ENCODE assay signal across 11 mouse cellular contexts in the genomic region with DNA sequence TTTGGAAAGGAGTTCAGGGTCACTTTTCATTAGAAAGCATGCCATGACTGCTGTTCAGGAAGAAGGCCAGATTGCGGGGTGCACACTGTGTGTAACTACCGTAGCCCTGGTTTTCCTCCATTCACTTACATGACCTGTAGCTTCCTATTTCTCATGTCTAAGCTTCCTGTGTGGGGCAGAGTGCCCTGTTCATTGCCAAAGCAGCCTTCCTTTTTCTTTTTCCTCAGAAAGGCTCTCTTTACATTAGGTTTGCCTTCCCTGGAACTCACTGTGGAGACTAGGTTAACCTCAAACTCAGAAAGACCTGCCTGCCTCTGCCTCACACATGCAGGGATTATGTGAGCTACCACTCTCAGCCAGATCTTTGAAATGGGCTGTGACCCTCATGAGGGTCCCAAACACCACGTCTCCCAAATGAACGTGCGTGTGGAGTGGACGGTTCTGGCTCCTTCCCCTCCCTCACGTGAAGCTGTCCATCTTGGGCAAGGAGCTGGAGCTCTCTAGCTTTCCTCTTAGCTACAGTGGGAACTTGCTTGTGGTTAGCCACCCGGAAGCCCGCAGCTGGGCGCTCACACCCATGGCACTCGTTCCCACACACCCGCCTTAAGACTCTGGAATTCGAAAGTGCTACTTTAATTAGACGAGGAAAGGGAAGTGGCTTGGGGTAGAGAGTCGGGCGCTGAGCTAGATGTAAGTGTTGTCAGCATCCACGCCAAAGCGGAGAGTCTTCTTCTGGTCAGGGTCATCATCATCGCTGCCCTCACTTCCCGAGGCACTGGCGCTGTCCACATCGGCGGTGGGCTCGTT. TPM values are rescaled to one million over a fixed set of nuclear protein-coding genes. Genes with fewer than 3 reads are reported as not detected.
DNase-seq lines count a peak whose midpoint lies in the region; ATAC-seq and TF ChIP-seq lines count a peak whose summit lies in the region.
"Had no signal": no experiment of that assay in that cellular context is flagged by ENCODE, and none has a peak within 500 bp of the region (broad histone marks: within the 10 kb centered on the region; RNA-seq: fewer than 3 reads in every experiment).

No protein-coding gene starts in this region.

- H3K4me1 ChIP-seq in heart, embryonic 16.5 days (ENCODE audit: control insufficient read depth, insufficient read depth, low read length), result peaks cover 12% of the 10 kb centered on the region
- no peaks in the 10 kb centered on the region for H3K4me1 ChIP-seq in lung, embryonic 14.5 days (ENCODE audit: insufficient read depth)
- H3K4me1 ChIP-seq in midbrain, embryonic 10.5 days, result peaks cover 19% of the 10 kb centered on the region

- H3K27me3 ChIP-seq in heart, embryonic 16.5 days (ENCODE audit: control insufficient read depth, insufficient read depth, low read length), result no peaks in the 10 kb centered on the region
- no peaks in the 10 kb centered on the region for H3K27me3 ChIP-seq in lung, embryonic 14.5 days (ENCODE audit: insufficient read depth, low read length)
- H3K27me3 ChIP-seq in midbrain, embryonic 10.5 days (ENCODE audit: low read depth, poor library complexity, severe bottlenecking), result no peaks in the 10 kb centered on the region
- H3K27me3 ChIP-seq: neural tube, embryonic 12.5 days; Patski had no signal

- H3K4me3 ChIP-seq in heart, embryonic 16.5 days (ENCODE audit: low read length), result peak overlapping the region; percentile 27
- no peak overlapping the region for H3K4me3 ChIP-seq in lung, embryonic 14.5 days (ENCODE audit: low read depth, low read length)
- H3K4me3 ChIP-seq in midbrain, embryonic 10.5 days, result no peak overlapping the region
- H3K4me3 ChIP-seq: hindbrain, embryonic 10.5 days; neural tube, embryonic 12.5 days had no signal

- no peak for TF ChIP-seq CTCF in lung, embryonic 14.5 days (IDR thresholded peaks at IDR 0.05; ENCODE audit: low read depth)

- DNase-seq in thymus, postnatal 0 days (ENCODE audit: low spot score), result peak; percentile 24
- no peak for DNase-seq in thymus, postnatal 36 days
- DNase-seq in lung, embryonic 14.5 days, result no peak
- DNase-seq in midbrain, embryonic 10.5 days (ENCODE audit: low spot score), result no peak
- no peak for DNase-seq in kidney, postnatal 36 days
- no peak for DNase-seq in adrenal gland, postnatal 14 days
- DNase-seq in gastrocnemius, postnatal 25 days, result no peak

- no peak overlapping the region; the same call in 1 of the 2 replicates for H3K9ac ChIP-seq in heart, embryonic 16.5 days (ENCODE audit: low read length)
- H3K9ac ChIP-seq in lung, embryonic 14.5 days, result no peak overlapping the region
- H3K9ac ChIP-seq: neural tube, embryonic 12.5 days had no signal

- ATAC-seq in heart, embryonic 16.5 days (replicated peaks; ENCODE audit: extremely low read depth, insufficient read depth, low FRiP score), result no peak
- no peak for ATAC-seq in lung, embryonic 14.5 days (ENCODE audit: insufficient read depth)
- ATAC-seq: Patski had no signal

- H3K36me3 ChIP-seq in heart, embryonic 16.5 days (ENCODE audit: control insufficient read depth, insufficient read depth), result peaks cover 5% of the 10 kb centered on the region; the same call in 1 of the 2 replicates
- peaks cover 8% of the 10 kb centered on the region; the same call in 1 of the 2 replicates for H3K36me3 ChIP-seq in lung, embryonic 14.5 days (ENCODE audit: insufficient read depth)
- peaks cover 11% of the 10 kb centered on the region for H3K36me3 ChIP-seq in midbrain, embryonic 10.5 days

- peak overlapping the region; percentile 53 for H3K4me2 ChIP-seq in heart, embryonic 16.5 days (ENCODE audit: low read depth, low read length)
- H3K4me2 ChIP-seq in lung, embryonic 14.5 days, result peak overlapping the region; percentile 31; the same call in 1 of the 2 replicates
- H3K4me2 ChIP-seq: neural tube, embryonic 12.5 days had no signal

- no peaks in the 10 kb centered on the region for H3K9me3 ChIP-seq in heart, embryonic 16.5 days (replicated peaks; ENCODE audit: control insufficient read depth, low read length)
- H3K9me3 ChIP-seq in lung, embryonic 14.5 days (ENCODE audit: low read depth, low read length), result no peaks in the 10 kb centered on the region
- H3K9me3 ChIP-seq in midbrain, embryonic 10.5 days (replicated peaks), result no peaks in the 10 kb centered on the region
- H3K9me3 ChIP-seq: hindbrain, embryonic 10.5 days; neural tube, embryonic 12.5 days had no signal

- 57% methylated on average over 24 of the region's 24 CpGs for WGBS in heart, embryonic 16.5 days
- 59% methylated on average over 24 of the region's 24 CpGs for WGBS in lung, embryonic 14.5 days
- WGBS in midbrain, embryonic 10.5 days, result 78% methylated on average over 24 of the region's 24 CpGs

- no peak overlapping the region for H3K27ac ChIP-seq in heart, embryonic 16.5 days (ENCODE audit: low read length)
- H3K27ac ChIP-seq in lung, embryonic 14.5 days (ENCODE audit: low read depth), result no peak overlapping the region
- H3K27ac ChIP-seq in midbrain, embryonic 10.5 days (replicated peaks), result no peak overlapping the region
- H3K27ac ChIP-seq: hindbrain, embryonic 10.5 days; neural tube, embryonic 12.5 days had no signal

RNA-seq across cellular contexts. Expression of gene Irf7, which starts 2.4 kb away (rescaled TPM):
- 46.6 and 46.7 TPM in 2 replicates for polyA plus RNA-seq in thymus, postnatal 0 days (2015; fragmentation: Nextera tagmentation; extraction: Ambion mirVana)
- 4.7 and 9.1 TPM in 2 replicates for polyA plus RNA-seq in heart, embryonic 16.5 days (2015; fragmentation: Nextera tagmentation; extraction: Ambion mirVana)
- polyA plus RNA-seq in lung, embryonic 14.5 days (2014; fragmentation: Nextera tagmentation; extraction: Ambion mirVana), result 1.0 and 1.9 TPM in 2 replicates
- 0.58 and 1.4 TPM in 2 replicates for polyA plus RNA-seq in midbrain, embryonic 10.5 days (2016; fragmentation: Nextera tagmentation; extraction: Ambion mirVana)
- 5.2 and 7.7 TPM in 2 replicates for total RNA-seq in adrenal gland, postnatal 14 days (2021)
- 1 to 10 TPM; 1.1 to 1.2 TPM for total RNA-seq in gastrocnemius, postnatal 25 days (2021)

RNA-seq across cellular contexts. Expression of gene Cdhr5, which starts 7.9 kb away (rescaled TPM):
- polyA plus RNA-seq in thymus, postnatal 0 days (2015; fragmentation: Nextera tagmentation; extraction: Ambion mirVana), result 0.42 and 0.73 TPM in 2 replicates
- 1.6 TPM in 1 of 2 replicates, not detected in the other for polyA plus RNA-seq in heart, embryonic 16.5 days (2015; fragmentation: Nextera tagmentation; extraction: Ambion mirVana)
- polyA plus RNA-seq in lung, embryonic 14.5 days (2014; fragmentation: Nextera tagmentation; extraction: Ambion mirVana), result not detected in 2 replicates
- polyA plus RNA-seq in midbrain, embryonic 10.5 days (2016; fragmentation: Nextera tagmentation; extraction: Ambion mirVana), result not detected in 2 replicates
- total RNA-seq in adrenal gland, postnatal 14 days (2021), result 8.0 and 10.6 TPM in 2 replicates
- under 1 TPM; 0.16 to 0.28 TPM for total RNA-seq in gastrocnemius, postnatal 25 days (2021)
- polyA plus RNA-seq: hindbrain, embryonic 10.5 days; neural tube, embryonic 12.5 days; Patski had no signal

RNA-seq across cellular contexts. Expression of gene Sct, which starts 10.3 kb away (rescaled TPM):
- 3.9 and 5.0 TPM in 2 replicates for polyA plus RNA-seq in thymus, postnatal 0 days (2015; fragmentation: Nextera tagmentation; extraction: Ambion mirVana)
- 2.1 and 2.8 TPM in 2 replicates for polyA plus RNA-seq in heart, embryonic 16.5 days (2015; fragmentation: Nextera tagmentation; extraction: Ambion mirVana)
- polyA plus RNA-seq in lung, embryonic 14.5 days (2014; fragmentation: Nextera tagmentation; extraction: Ambion mirVana), result 2.2 and 5.1 TPM in 2 replicates
- polyA plus RNA-seq in midbrain, embryonic 10.5 days (2016; fragmentation: Nextera tagmentation; extraction: Ambion mirVana), result 0.79 and 2.4 TPM in 2 replicates
- total RNA-seq in adrenal gland, postnatal 14 days (2021), result 2.3 and 3.2 TPM in 2 replicates
- total RNA-seq in gastrocnemius, postnatal 25 days (2021), result under 1 TPM in 1 of 2 experiments, not detected in 1; 0.56 TPM
- polyA plus RNA-seq: Patski had no signal

RNA-seq across cellular contexts. Expression of gene Drd4, which starts 23.1 kb away (rescaled TPM):
- 0.33 and 0.40 TPM in 2 replicates for polyA plus RNA-seq in thymus, postnatal 0 days (2015; fragmentation: Nextera tagmentation; extraction: Ambion mirVana)
- polyA plus RNA-seq in heart, embryonic 16.5 days (2015; fragmentation: Nextera tagmentation; extraction: Ambion mirVana), result 0.05 and 0.13 TPM in 2 replicates
- polyA plus RNA-seq in lung, embryonic 14.5 days (2014; fragmentation: Nextera tagmentation; extraction: Ambion mirVana), result 1.0 and 1.4 TPM in 2 replicates
- polyA plus RNA-seq in midbrain, embryonic 10.5 days (2016; fragmentation: Nextera tagmentation; extraction: Ambion mirVana), result 0.32 and 0.62 TPM in 2 replicates
- total RNA-seq in adrenal gland, postnatal 14 days (2021), result 1.1 and 2.3 TPM in 2 replicates
- under 1 TPM in 1 of 2 experiments, not detected in 1; 0.23 TPM for total RNA-seq in gastrocnemius, postnatal 25 days (2021)
- polyA plus RNA-seq: Patski had no signal

RNA-seq across cellular contexts. Expression of gene Phrf1, which starts 40.1 kb away (rescaled TPM):
- polyA plus RNA-seq in thymus, postnatal 0 days (2015; fragmentation: Nextera tagmentation; extraction: Ambion mirVana), result 63.0 and 67.4 TPM in 2 replicates
- 43.5 and 50.7 TPM in 2 replicates for polyA plus RNA-seq in heart, embryonic 16.5 days (2015; fragmentation: Nextera tagmentation; extraction: Ambion mirVana)
- polyA plus RNA-seq in lung, embryonic 14.5 days (2014; fragmentation: Nextera tagmentation; extraction: Ambion mirVana), result 80.7 and 85.4 TPM in 2 replicates
- polyA plus RNA-seq in midbrain, embryonic 10.5 days (2016; fragmentation: Nextera tagmentation; extraction: Ambion mirVana), result 114 and 125 TPM in 2 replicates
- total RNA-seq in adrenal gland, postnatal 14 days (2021), result 78.2 and 80.2 TPM in 2 replicates
- total RNA-seq in gastrocnemius, postnatal 25 days (2021), result 10 to 100 TPM; 17.3 to 21.4 TPM
